Mouse (Mus musculus): ENCODE measurements at regions not wholly inside any gene's neighbourhood (a gene's known extent, or its start where the extent isn't known, plus 50 kb on each side); places are given as distances from the start of the nearest gene placed in this dataset.

DNA sequence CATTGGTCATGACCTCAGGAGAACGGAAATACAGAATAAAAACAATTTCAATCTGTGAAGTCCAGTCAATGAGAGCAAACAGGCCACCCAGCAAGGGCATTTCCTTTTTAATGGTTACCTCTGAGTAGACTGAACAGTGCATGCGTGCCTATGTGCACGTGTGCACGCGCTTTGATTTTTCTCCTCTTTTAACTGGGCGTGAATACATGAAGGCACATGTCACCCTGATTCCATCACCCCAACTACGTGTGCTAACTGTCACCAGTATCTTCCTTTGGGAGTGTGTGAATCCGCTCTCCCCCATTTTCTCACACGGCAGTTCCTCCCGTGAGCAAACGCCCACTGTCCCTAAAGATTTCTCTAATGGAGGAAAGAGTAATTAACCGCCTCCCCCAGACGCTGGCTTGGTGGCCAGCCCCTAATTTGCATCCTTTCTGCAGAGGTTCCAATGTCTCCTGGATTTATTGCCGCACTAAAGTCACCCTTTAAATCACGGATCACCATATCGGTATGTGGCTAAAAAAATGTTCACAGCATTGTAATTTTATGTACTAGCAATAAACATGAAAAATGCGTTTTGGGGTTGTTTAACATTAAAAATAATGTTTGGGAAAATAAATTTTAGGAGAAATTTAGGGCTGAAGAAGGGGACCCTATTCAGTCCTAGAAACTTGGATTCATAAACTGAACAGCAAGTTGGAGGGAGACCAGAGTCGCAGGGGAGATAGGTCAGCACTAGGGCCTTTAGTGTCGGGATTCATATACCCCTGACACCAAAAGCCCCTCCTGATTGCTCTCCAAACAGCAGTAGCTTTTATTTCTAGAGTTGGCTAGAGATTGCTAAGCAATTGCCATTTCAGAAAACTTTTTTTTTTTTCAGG lies 84.6 kb downstream of the Gm11011 start:
- no peak for DNase-seq
- no peaks in the 10 kb centered on the region for H3K36me3 ChIP-seq (ENCODE audit: control insufficient read depth, insufficient read depth, low read length)
- WGBS = 91% methylated on average over 19 of the region's 19 CpGs
- TF ChIP-seq CTCF (IDR thresholded peaks at IDR 0.05; ENCODE audit: borderline replicate concordance, control insufficient read depth, extremely low read depth, insufficient read depth, low read length, poor library complexity) (no peak), POLR2A (IDR thresholded peaks at IDR 0.05; ENCODE audit: control insufficient read depth, extremely low read depth, insufficient read depth, low read length, poor library complexity) (no peak)
- H3K4me1 ChIP-seq (replicated peaks; ENCODE audit: control insufficient read depth, insufficient read depth, low read length) = no peaks in the 10 kb centered on the region
- no peak overlapping the region for H3K4me3 ChIP-seq (ENCODE audit: control insufficient read depth, insufficient read depth, low read length)
- H3K27ac ChIP-seq (ENCODE audit: control insufficient read depth, insufficient read depth, low read length) = no peak overlapping the region
- H3K27me3 ChIP-seq (ENCODE audit: control insufficient read depth, insufficient read depth, low read length) = no peaks in the 10 kb centered on the region

DNA sequence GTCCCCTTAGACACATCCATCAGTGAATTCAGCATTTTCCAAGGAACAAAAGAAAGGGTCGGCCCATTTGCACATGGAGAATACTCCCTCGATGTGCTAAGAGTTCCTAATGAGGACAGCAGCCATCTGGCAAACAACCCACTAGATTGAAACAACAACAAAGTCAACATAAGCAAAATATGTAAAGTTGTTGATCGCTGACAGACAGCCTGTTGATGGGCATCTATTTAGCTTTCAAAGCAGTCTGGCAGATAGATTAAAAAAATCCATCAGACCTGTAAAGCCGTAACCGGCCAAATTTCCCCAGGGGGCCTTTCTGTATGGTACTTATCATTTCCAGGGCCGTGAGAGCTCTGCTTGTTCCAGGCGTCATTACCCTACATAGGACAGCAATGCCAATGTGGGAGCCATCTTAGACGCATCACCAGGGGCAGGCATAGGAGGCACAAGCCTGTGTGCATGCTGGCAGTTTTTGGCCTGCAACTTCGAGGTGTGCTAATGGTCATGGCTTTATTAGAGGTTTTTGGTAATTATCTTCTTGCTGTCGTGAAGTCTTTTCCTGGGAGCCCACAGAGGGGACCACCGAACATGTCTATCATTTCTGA lies 85.7 kb downstream of the Gm11011 start:
- 95% methylated on average over 11 of the region's 11 CpGs for WGBS
- Histone ChIP-seq H3K36me3 (ENCODE audit: control insufficient read depth, insufficient read depth, low read length) (no peaks in the 10 kb centered on the region), H3K27ac (ENCODE audit: control insufficient read depth, insufficient read depth, low read length) (no peak overlapping the region), H3K27me3 (ENCODE audit: control insufficient read depth, insufficient read depth, low read length) (no peaks in the 10 kb centered on the region), H3K4me3 (ENCODE audit: control insufficient read depth, insufficient read depth, low read length) (no peak overlapping the region), H3K4me1 (replicated peaks; ENCODE audit: control insufficient read depth, insufficient read depth, low read length) (no peaks in the 10 kb centered on the region)
- TF ChIP-seq CTCF (IDR thresholded peaks at IDR 0.05; ENCODE audit: borderline replicate concordance, control insufficient read depth, extremely low read depth, insufficient read depth, low read length, poor library complexity) (no peak), POLR2A (IDR thresholded peaks at IDR 0.05; ENCODE audit: control insufficient read depth, extremely low read depth, insufficient read depth, low read length, poor library complexity) (no peak)
- DNase-seq = no peak

DNA sequence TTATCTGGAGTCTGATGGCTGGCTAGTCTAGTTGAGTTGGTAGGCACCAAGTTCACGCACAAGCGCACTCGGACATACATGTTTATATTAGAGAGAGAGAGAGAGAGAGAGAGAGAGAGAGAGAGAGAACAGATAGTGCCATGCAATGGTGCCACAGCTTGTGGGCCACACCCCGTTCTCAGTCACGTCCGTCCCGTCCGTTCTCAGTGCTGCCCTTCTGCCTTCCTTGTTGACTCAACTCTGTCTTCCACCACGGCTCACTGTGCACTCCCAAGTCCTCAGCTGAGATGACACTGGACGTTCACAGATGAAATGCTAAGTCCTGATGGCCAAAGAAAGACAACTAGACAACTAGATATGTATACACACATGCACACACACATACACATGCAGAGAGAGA lies 92.2 kb downstream of the Gm11011 start:
- no peaks in the 10 kb centered on the region for H3K36me3 ChIP-seq (ENCODE audit: control insufficient read depth, insufficient read depth, low read length)
- no peak overlapping the region for H3K4me3 ChIP-seq (ENCODE audit: control insufficient read depth, insufficient read depth, low read length)
- H3K4me1 ChIP-seq (replicated peaks; ENCODE audit: control insufficient read depth, insufficient read depth, low read length) = no peaks in the 10 kb centered on the region
- no peak for DNase-seq
- TF ChIP-seq CTCF (IDR thresholded peaks at IDR 0.05; ENCODE audit: borderline replicate concordance, control insufficient read depth, extremely low read depth, insufficient read depth, low read length, poor library complexity) = no peak
- no peak for TF ChIP-seq POLR2A (IDR thresholded peaks at IDR 0.05; ENCODE audit: control insufficient read depth, extremely low read depth, insufficient read depth, low read length, poor library complexity)
- no peak overlapping the region for H3K27ac ChIP-seq (ENCODE audit: control insufficient read depth, insufficient read depth, low read length)
- no peaks in the 10 kb centered on the region for H3K27me3 ChIP-seq (ENCODE audit: control insufficient read depth, insufficient read depth, low read length)
- 94% methylated on average over 10 of the region's 10 CpGs for WGBS

DNA sequence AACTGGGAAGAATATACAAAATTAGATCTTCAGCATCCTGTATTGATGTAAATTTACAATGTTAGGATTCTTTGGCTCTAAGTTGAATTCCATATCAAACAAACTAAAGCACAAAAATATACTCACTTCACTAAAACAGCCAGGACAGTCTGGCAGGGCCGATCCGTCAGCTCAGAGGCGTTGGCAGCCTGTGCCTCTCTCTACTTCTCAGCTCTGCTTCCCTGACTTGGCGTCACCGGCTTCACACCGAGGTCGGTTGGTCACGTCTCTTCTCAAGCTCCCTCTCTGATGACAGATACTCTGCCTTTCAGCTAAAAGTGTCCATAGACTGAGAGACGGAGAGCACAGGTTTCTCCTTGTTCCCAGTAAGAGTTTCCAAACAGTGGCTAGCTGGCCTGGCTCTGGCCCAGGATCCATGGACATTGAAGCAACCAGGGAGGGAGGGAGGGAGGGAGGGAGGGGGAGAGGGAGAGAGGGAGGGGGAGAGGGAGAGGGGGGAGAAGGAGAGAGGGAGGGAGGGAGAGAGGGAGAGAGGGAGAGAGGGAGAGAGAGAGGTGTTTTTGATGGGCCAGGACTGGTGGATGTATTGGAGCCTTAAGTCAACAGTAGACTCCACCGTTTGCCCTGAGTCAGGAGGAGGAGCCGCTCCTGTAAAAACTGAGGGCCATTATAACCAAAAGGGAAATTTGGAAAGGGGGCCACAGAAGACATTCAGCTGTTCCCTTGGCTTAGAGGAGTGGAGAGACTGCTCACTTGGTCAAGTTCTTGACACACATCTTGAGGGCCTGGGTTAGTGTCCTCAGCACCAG lies 92.8 kb downstream of the Gm11011 start:
- no peak for DNase-seq
- TF ChIP-seq POLR2A (IDR thresholded peaks at IDR 0.05; ENCODE audit: control insufficient read depth, extremely low read depth, insufficient read depth, low read length, poor library complexity) (no peak), CTCF (IDR thresholded peaks at IDR 0.05; ENCODE audit: borderline replicate concordance, control insufficient read depth, extremely low read depth, insufficient read depth, low read length, poor library complexity) (no peak)

DNA sequence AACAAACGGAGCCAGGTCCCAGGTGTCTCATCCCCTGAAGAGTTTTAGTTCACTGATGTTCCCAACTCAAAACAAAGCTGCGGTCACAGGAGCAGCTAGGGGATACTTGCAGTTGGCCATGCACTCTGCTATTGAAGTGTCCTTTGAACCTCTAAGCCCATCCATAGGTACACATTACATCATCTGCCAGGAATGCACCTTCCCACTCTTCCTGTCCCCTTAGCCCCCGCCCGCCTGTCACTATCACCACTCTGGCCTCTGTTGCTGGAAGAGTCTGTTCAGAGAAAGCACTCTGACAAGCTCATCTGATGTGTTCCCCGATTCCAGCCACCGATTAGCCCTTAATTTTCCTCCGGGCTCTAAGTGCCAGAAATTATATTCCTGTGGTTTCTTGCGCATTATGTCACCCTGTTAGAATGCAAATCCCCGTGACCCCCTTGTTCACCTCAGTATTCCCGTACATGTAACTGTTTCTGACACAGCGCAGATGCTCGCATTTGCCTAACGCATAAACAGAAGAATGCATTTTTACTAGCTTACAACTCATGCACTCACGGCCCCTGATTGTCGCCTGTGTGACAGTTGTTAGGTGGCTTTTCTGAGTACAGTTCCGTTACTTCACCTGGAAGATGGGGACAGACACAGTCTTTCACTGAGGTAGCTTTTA lies 93.8 kb downstream of the Gm11011 start:
- no peak for DNase-seq

More for the DNA sequence above, 92.8 kb downstream of the Gm11011 start:
- Histone ChIP-seq H3K27ac (ENCODE audit: control insufficient read depth, insufficient read depth, low read length) (no peak overlapping the region), H3K4me3 (ENCODE audit: control insufficient read depth, insufficient read depth, low read length) (no peak overlapping the region), H3K27me3 (ENCODE audit: control insufficient read depth, insufficient read depth, low read length) (no peaks in the 10 kb centered on the region), H3K4me1 (replicated peaks; ENCODE audit: control insufficient read depth, insufficient read depth, low read length) (no peaks in the 10 kb centered on the region), H3K36me3 (ENCODE audit: control insufficient read depth, insufficient read depth, low read length) (no peaks in the 10 kb centered on the region)
- WGBS = 92% methylated on average over 11 of the region's 11 CpGs

DNA sequence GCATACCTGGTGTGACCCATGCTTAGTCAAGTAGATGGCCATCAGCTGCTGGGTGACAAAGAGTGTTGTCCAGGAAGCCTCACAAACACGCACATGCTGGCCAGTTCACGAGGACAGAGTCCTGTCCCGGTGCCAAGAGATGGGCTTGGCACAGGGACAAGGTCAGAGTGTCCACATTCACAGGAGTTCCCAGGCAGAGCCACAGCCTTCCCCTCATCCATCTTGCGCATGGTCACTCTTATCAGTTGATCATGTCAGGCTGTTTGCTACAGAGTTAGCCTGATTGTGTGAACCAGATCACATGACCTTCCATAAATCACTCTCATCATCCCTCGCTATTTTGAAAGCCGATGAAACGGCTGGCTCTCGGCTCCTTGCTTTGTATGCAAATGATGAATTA lies 103.6 kb downstream of the Gm11011 start:
- H3K36me3 ChIP-seq (ENCODE audit: control insufficient read depth, insufficient read depth, low read length) = no peaks in the 10 kb centered on the region
- H3K4me1 ChIP-seq (replicated peaks; ENCODE audit: control insufficient read depth, insufficient read depth, low read length) = no peaks in the 10 kb centered on the region
- DNase-seq = no peak
- TF ChIP-seq POLR2A (IDR thresholded peaks at IDR 0.05; ENCODE audit: control insufficient read depth, extremely low read depth, insufficient read depth, low read length, poor library complexity) (no peak), CTCF (IDR thresholded peaks at IDR 0.05; ENCODE audit: borderline replicate concordance, control insufficient read depth, extremely low read depth, insufficient read depth, low read length, poor library complexity) (no peak)
- H3K27ac ChIP-seq (ENCODE audit: control insufficient read depth, insufficient read depth, low read length) = no peak overlapping the region
- H3K4me3 ChIP-seq (ENCODE audit: control insufficient read depth, insufficient read depth, low read length) = no peak overlapping the region
- 74% methylated on average over 8 of the region's 8 CpGs for WGBS
- no peaks in the 10 kb centered on the region for H3K27me3 ChIP-seq (ENCODE audit: control insufficient read depth, insufficient read depth, low read length)

More for the DNA sequence above, 93.8 kb downstream of the Gm11011 start:
- no peak overlapping the region for H3K27ac ChIP-seq (ENCODE audit: control insufficient read depth, insufficient read depth, low read length)
- TF ChIP-seq POLR2A (IDR thresholded peaks at IDR 0.05; ENCODE audit: control insufficient read depth, extremely low read depth, insufficient read depth, low read length, poor library complexity) = no peak
- no peak for TF ChIP-seq CTCF (IDR thresholded peaks at IDR 0.05; ENCODE audit: borderline replicate concordance, control insufficient read depth, extremely low read depth, insufficient read depth, low read length, poor library complexity)
- WGBS = 90% methylated on average over 16 of the region's 16 CpGs
- H3K4me1 ChIP-seq (replicated peaks; ENCODE audit: control insufficient read depth, insufficient read depth, low read length) = no peaks in the 10 kb centered on the region
- no peak overlapping the region for H3K4me3 ChIP-seq (ENCODE audit: control insufficient read depth, insufficient read depth, low read length)
- H3K36me3 ChIP-seq (ENCODE audit: control insufficient read depth, insufficient read depth, low read length) = no peaks in the 10 kb centered on the region
- no peaks in the 10 kb centered on the region for H3K27me3 ChIP-seq (ENCODE audit: control insufficient read depth, insufficient read depth, low read length)

Measured in thymus, adult 2 months (tissue).